Mouse (Mus musculus): ENCODE measurements at regions not wholly inside any gene's neighbourhood (a gene's known extent, or its start where the extent isn't known, plus 50 kb on each side); places are given as distances from the start of the nearest gene placed in this dataset.

DNA sequence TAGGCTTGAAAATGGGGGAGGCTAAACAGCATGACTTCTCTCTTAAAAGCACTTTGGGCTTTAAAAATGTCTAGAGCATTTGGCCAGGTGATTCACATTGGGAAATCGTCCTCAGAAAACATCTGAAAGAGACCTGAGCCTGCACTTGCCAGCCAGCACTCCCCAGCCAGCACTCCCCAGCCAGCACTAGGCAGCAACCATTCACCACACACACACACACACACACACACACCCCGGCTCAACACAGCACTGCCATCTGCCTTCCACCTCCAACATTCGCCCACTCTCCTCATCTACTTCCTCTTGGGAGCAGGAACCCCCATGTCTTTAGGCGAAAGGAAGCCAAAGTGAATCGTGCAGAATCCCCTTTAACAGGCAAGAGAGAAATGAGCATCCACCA lies 85.4 kb downstream of the Atp23 start:
- DNase-seq: no peak

DNA sequence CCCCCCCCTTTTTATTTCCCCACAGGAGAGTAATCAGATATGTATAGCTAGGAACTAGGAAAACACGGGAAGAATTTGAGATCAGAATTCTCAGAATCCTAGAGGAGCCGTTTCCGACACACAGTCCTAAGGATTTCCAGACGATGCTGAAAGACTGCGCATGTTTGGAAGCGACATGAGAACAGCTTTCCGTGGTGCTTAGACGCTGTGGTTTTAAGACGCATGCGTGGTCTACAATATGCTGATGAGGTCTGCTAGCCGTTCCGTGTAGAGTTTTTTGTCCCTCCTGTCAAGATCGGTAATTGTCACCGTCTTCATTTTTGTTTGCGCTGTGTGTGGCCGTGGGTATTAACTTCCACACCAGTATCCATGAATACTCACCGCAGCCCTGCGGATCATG lies 86.2 kb downstream of the Atp23 start:
- no peak for DNase-seq

DNA sequence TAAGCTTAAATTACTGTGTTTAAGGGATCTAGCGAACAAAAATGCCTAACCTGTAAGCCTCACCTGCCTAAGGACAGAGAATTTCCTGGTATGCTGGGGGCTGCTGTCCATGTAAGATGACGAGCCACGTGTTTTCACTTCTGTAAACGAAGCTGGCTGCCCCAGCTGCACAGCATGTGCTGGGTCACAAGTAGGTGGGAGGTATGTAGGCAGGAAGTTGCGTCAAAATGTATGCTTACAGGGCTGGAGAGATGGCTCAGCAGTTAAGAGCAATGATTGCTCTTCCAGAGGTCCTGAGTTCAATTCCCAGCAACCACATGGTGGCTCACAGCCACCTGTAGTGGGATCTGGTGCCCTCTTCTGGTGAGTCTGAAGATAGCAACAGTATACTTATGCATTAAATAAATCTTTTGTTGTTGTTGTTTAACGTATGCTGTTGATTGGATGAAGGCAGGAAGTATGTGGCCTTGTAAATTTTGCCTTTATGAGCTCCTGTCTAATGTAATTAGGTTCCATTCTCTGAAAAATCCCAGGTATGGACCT lies 88.0 kb downstream of the Atp23 start:
- DNase-seq: no peak

DNA sequence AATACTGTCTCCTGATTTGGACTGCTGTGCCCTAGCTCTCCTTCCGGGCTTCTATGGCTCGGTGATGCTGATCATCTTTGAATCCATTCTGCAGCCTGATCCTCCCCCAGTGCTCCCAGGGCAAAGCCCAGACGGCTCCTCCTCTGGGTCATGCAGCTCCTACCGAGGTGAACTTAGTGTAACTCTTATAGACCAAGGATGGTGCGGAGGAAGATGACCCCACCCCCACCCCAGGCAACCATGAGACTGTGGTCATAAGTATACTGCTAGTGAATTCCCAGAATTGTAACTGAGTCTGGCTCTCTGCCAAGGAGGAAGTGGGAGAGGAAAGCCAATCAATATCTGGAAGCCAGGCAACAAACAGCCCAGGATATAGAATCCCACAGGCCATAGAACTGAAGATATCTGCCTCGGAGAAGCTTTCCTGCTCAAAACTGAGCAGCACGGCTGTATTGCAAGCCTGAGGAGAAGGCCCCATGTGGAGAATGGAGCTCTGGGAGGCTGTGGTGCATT lies 88.9 kb downstream of the Atp23 start:
- DNase-seq: no peak

DNA sequence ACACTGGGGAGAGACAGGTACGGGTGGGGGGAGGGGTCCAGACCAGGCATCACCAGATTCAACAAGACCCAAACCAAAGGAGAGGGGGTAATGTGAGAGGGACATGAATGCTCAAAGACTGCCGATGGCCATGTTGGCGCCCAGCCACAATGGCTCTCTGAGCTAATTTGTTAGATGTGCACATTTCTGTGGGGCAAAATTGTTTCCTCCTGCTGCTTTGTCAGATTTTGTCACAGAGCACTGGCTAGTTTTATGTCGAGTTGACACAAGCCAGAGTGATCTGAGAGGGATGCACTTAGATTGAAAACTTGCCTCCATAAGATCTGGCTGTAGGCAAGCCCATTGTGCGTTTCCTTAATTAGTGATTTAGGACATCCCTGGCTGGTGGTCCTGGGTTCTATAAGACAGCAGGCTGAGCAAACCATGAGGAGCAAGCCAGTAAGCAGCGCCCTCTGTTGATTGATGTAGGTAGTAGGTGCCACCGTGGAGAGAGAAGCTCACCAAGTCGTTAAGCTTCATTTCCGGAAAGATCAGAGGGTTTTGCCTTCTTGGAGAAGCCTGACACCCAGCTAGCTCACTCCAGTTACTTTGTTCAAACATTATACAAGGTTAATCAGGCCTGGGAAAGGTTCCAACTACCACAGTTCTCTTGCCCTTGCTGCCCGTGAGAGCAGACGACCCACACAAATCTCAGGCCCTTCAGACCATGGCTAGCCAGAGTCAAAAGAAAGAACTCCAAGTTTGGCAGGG lies 90.6 kb downstream of the Atp23 start:
- DNase-seq: no peak

DNA sequence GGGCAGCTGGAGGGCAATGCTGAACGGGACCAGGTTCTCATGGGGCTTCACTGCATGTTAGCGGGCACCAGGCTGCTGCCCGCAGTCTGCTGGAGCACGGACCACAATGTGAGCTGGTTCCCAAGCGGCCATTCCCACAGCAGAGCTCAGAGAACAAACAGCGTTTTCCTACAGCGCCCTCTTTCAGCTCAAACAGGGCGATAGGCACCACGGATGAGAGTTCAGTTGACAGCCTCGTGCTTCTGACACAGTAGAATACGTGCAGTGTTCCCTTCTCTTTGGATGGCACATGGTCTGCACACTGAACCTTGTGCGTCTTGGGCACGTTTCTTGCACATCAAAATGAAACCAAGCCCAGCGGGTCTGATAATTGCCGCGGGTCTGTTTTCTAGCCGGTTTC lies 91.6 kb downstream of the Atp23 start:
- DNase-seq: no peak

DNA sequence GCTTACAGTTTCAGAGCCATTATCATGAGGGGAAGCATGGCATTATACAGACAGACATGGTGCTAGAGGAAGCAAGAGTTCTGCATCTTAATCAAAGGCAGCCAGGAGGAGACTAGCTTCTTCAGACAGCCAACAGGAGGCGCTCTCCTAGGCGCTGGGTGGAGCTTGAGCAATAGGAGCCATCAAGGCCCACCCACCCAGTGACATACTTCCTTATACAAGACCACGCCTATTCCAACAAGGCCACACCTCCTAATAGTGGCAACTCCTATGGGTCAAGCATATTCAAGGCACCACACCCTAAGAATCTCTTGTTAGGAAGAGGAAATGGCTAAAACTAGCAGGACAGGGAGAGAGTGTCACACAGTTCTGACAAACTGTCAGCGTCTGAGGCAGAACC lies 94.3 kb downstream of the Atp23 start:
- no peak for DNase-seq

DNA sequence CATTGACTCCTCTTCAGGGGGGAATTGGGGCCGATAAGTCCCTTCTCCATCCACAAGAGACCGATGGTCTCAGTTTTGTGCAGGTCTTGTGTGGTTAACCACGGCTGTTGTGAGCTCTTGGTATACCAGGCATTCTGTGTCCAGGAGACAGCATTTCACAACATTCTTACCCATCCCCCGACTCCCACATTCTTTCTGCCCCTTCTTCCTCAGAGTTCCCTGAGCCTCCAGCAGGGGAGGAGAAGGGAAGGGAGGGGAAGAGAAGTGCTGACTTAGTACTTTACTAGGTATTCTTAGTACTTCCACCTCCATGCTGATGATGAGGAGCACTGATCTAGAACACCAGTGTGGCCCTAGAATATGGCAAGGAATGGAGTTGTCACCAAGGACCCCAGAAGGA lies 98.4 kb downstream of the Atp23 start:
- no peak for DNase-seq

DNA sequence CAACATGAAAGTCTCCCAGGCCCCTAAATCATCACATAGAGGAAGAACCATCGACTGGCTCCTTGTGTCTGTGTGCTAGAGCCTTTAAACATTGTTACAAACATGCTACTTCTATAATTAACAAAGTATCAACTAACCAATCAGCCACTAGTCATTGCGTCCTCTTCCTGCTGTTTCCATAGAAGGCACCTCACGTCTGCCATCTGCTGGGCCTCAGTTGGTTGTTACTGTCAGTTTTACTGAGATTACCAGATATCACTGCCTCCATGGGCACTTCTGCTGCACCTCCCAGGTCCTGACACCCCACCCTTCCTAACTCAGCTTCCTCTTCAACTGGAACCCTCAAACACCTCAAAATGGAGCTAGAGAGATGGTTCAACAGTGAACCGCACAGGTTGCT lies 101.8 kb downstream of the Atp23 start:
- no peak for DNase-seq

DNA sequence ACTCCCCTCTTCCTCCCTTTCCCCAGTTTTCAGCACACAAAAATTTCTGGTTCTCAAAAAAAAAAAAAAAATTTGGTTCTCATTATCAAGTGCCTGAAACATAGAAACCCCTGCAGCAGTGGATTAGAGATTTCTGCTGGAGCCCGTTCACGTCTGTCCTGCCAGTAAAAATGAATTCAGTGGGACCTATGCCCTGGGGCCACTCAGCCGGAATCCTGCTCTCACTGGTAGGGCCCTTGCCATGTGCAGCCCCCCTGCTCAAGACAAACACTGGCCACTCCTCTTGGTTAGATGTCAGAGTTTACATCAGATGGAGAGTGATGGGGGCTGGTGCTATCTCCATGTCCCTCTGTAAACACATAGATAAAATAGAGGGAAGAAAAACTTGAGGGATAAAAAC lies 108.0 kb downstream of the Atp23 start:
- DNase-seq: no peak

DNA sequence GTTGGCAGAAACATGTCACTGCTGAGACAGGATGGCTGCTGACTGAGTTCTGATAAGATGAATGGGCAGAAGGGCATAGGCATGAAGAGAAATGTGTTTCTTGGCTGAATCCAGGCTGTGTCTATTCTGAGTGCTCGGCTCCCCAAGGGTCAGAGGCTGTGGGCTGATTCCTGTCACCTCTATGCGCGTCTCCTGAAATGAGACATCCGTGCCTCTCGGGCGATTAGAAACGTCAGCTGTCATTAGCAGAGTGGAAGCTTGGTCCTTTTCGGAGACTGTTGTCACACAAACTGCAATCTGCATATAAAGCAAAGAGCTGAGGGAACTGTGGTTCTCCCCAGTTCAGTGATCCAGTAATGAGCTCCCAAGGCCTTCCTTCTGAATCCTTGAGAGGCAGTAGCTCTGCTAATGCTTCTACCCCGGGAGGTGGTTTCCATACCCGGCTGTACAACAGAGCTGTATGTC lies 108.8 kb downstream of the Atp23 start:
- DNase-seq: no peak

DNA sequence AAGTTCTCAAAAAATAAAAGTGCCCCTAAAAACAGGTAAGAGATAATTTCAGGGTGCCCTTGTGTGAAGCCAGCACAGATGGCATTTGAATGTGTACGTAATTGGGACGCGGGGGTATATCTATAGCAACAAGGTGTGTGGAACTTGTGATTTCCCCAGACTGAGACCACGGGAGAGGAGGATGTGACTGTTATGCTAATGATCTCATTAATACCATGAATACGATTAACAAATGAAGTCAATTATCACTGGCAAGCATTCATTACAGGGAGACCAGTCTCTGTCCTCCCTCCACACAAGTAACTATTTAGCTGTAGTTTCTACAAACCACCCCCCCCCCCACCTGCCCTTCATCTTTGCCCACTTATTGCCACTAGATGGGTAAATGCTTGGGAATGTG lies 112.9 kb downstream of the Atp23 start:
- no peak for DNase-seq

DNA sequence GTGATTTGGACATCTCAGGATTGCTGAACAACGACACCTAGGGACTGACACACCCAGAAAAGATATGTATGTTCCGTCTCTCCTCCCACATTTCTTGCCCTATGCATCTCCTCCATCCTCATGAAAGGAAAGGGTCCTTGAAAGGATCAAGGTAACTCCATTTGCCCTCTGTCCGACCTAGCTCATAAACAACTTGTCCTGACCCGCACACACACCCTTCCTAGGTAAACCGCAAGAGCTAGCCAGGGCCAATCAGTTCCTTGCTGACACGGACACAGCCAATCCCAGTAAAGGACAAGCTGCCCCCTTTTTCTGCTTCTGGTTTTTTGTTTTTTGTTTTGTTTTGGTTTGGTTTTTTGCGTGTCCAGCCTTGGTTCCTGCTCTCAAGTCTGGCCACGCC lies 118.0 kb downstream of the Atp23 start:
- DNase-seq: no peak

DNA sequence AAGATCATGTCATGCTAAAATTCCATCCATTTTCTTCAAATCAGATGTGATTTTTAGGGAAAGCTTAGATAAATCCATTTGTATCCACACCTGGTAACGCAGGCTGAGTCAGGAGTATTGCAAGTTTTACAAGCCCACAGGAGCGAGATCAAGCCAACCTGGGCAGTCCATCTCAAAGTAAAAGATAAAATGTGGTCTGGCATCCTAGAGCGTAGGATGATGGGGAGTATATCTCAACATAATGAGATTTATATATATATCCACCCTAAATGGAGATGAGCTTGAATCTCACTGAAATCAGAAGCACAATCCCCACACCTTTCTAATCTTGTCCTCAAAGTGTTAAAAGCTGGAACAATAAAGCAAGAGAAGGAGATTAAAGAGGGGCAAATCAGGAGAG lies 124.6 kb downstream of the Atp23 start:
- no peak for DNase-seq

DNA sequence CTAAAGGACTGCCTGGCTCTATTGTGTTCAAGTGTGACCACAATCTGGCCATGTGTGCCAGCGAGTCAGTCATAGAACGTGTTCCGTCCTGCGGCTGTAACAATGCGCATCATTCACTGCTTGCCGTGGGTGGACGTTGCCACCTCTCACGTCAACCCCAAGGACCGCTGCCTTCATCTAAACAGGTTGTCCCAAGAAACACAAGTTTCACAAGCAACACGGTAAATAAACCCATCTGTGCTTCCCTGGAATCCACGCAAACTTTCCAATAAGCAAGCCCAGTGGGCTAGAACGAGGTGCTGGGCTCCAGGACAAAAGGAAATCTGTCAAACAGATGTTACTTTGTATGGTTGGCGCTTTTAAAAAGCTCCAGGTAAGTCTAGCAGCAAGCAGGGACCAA lies 125.2 kb downstream of the Atp23 start:
- no peak for DNase-seq

DNA sequence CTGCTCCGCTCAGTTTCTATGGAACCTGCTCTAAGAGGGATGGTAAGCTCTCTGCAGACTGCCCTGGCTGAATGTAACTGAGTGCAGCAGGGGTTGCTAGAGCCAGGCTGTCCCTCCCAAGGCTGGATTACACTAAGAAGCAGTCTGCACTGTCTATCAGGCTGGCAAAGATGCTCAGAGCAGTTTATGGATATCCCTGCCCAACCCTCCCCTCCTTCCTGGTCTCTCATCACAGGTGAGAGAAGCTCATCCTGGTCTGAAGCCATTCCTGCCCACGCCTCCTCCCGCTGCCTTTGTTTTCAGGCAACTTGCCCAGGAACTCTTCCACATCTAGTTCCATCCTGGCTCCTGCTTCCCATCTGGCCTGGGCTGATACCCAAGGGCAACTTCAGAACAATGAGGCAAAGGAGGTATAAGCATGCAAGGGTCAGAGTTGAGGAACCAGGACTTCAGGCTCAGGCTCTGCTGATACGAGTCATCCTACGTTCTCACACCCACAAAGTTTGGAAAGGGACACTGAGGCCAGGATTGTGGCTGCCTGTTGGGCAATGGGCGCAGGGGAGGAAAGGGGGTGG lies 130.6 kb downstream of the Atp23 start:
- DNase-seq: no peak

DNA sequence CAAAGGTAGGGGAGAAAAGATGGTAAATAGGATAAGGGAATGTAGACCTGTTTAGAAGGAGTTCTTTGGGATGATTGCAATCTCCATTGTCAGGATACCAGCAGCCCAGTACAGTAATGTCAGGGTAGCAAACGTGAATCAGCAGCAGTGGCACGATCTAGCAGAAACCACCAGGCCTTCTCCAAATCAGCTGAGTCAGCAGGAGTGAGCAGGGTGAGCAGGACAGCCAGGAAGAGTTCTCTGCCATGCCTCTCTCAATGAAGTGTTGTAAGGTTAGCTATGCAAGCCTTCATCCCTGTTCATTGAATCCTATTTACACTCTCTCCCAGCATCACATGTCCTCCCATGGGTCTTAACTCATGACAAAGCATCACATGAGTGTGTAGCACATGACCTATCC lies 135.5 kb downstream of the Atp23 start:
- DNase-seq: no peak

DNA sequence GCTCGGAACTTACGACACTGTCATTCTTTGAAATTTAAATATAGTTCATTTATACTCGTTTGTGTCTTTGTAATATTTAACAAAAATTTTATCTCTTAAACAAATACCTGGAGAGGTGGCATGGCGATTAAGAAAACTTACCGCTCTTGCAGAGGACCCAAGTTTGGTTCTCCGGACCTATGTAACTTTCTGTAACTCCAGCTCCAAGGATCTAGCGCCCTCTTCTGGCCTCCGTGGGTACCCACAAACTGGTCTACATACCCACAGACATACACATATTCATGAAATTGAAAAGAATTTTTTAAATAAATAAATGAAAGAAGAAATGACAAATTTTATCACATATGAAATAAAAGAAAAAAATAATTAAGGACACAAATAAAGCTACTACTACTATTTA lies 136.4 kb downstream of the Atp23 start:
- no peak for DNase-seq

DNA sequence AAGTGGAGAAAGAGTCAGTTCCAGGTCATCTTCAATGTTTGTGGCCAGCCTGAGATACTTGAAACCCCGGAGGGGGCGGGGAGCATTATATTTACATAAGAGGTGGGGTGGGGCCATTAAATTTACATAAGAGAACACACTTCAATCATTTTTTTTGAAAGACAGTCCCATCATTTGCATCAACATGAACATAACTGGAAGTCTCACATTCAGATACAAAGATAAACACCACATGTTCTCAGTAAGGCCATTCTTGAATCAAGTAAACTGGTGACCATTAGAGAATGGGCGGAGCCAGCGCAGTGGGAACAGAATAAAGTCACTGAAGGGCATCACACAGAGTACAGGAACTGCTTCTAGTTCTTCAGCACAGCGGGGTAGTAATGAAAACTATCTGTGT lies 137.2 kb downstream of the Atp23 start:
- DNase-seq: no peak

DNA sequence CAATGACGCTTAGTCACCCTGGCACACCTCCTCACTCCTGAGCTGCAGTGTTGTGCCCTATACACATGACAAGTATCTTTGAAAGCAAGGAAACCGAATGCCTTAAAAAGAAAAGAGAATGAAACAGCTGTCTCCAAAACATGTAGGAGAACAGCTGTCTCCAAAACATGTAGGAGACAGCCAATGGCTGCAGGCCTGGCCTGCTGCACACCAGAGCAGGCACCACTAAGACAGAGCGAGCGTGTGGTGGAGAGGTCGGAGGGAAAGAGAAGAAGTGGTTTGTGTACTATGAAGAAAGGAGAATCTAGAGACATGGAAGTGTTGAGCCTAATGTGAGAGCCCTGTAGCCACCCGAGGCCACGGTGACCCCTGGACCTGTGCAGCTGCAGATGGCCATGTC lies 142.5 kb downstream of the Atp23 start:
- no peak for DNase-seq

DNA sequence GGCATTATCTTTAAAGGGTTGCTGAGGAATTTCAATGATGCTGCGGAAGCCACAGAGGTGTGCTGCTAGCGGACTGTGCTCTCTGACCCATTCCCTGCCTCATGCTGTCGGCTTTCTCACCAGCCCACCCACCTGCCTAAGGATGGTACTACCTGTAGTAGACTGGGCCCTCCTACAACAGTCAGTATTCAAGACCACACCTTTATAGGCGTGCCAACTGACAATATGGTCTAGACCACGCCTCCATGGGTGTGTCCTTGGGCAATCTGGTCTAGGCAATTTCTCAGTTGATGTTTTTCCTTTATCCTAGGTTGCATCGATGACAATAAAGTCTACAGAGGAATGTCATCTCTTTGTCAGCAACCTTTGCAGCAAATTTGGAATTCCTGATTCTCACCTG lies 148.0 kb downstream of the Atp23 start:
- DNase-seq: no peak

DNA sequence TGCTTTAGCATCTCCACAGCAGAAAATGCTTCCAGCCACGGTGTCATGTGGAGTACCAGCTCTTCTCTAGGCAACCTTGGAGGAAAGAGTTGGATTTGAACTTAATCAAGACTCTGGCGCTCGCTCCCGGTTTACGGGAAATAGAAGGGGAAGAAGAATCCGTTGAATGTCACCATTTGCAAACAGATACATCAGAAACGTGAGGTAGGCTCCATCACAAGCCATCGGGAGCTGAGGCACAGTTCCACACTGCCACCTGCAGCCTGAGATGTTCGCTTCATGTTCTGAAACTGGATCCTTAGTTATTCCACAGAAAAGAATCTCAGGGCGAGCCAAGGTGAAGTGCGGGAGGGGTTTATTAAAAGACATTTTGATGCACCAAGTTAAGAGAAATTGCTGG lies 148.5 kb downstream of the Atp23 start:
- no peak for DNase-seq

DNA sequence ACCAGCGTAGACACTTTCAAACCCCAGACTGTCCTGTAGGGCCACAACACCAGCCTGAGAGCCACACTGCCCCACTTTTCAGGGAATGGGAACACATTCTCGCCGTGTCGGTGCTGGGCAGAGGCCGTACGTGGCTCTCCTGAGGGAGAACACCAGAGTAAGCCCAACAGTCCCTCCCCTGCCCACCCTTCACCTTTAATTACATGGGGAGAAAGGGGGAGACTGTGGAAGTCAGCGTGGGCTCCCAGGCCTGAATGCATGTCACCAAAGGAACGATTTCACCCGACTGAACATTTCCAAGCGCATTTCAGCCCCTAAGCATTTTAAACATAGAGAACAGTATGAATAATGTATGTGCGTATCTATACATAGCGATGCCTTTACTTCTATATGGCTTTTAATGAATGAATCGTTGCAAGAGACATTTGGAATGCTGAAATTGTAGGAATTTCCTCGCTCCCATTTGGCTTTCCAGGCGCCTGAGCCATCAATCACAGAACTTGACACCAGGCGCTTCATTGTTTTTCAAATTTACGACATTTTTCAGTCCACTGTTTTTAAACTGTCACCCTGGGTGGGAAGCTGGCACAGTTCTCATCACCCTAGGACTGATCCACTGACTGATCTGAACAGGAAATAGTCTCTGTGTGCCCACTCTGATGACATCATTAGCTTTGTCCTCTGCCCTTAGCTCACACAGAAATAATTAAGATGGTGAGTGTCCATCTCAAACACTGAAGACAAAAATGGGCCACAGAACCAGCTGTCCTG lies 152.3 kb downstream of the Atp23 start:
- no peak for DNase-seq

DNA sequence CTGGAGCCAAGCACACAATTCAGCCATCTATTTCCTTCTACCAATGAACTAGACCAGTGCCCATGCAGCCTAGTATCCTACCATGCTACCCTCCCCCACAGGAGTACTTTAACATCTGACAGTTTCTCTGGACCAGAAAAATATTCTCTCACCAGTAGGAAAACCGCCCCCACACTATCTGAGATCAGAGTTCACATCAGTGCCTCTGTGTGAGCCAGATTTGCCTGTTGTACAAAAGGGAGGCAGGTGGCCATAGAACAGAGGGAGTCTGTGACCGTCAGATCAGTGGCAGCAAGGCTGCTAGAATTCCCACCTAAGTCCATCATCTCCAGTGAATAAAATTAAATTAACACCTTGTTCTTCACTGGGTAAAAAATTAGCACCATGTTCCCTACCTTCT lies 166.5 kb downstream of the Atp23 start:
- DNase-seq: no peak

Data from spleen, adult 18-20 months (tissue).